Mouse (Mus musculus) CH12.LX (cell line): Measurements from ENCODE around the gene Slc25a23. TPM values are rescaled to one million over a fixed set of nuclear protein-coding genes. Genes with fewer than 3 reads are reported as not detected.

Experiments used
- DNase-seq: peaks from one replicate; pipeline ENCODE4 v3.0.0-alpha.2; 2013; ENCODE audit errors: extremely low read depth
- H3K27ac ChIP-seq: 2 replicates; pipeline ENCODE4 v1.5.1; 2012; ENCODE audit warnings: low read depth, mild to moderate bottlenecking, control low read depth, moderate library complexity; ENCODE audit not compliant: insufficient read depth
- H3K27me3 ChIP-seq: replicated peaks from 2 replicates; pipeline ENCODE3; 2012; ENCODE audit warnings: inconsistent platforms
- H3K36me3 ChIP-seq, 2 experiments: replicated peaks in 1 of 2; 2 replicates each; pipeline versions ENCODE3 to v1.6.1; 2012; ENCODE audit warnings: inconsistent platforms in 1 of 2, low read length in 1 of 2, mild to moderate bottlenecking in 1 of 2, mixed read lengths in 1 of 2, moderate library complexity in 1 of 2; ENCODE audit not compliant: control insufficient read depth in 1 of 2, insufficient read depth in 1 of 2
- H3K4me1 ChIP-seq, 2 experiments: 2 replicates each; pipeline ENCODE4 v1.6.1; 2012; ENCODE audit warnings: inconsistent platforms in 1 of 2, moderate library complexity in 1 of 2; ENCODE audit not compliant: insufficient read depth in 2 of 2, control insufficient read depth in 1 of 2
- H3K4me2 ChIP-seq: 2 replicates; pipeline ENCODE4 v1.6.1; 2012; ENCODE audit warnings: low read depth, mild to moderate bottlenecking, control low read depth; ENCODE audit not compliant: poor library complexity, insufficient read depth, severe bottlenecking
- H3K4me3 ChIP-seq, 3 experiments: fragments of 150-350 bp in 1 of 3; sonication (generic) in 1 of 3; replicated peaks in 1 of 3; 2 replicates each; pipeline versions ENCODE3 to v1.5.1; 2011 to 2012; ENCODE audit warnings: low read depth in 2 of 3, low read length in 2 of 3, mild to moderate bottlenecking in 2 of 3, moderate library complexity in 2 of 3, control low read depth in 1 of 3, improper control_type of control experiment in 1 of 3, inconsistent platforms in 1 of 3, mixed read lengths in 1 of 3; ENCODE audit not compliant: poor library complexity in 1 of 3
- H3K79me2 ChIP-seq: replicated peaks from 2 replicates; pipeline ENCODE4 v1.6.1; 2012; ENCODE audit warnings: mild to moderate bottlenecking, moderate library complexity; ENCODE audit not compliant: control insufficient read depth, poor library complexity, insufficient read depth, severe bottlenecking; ENCODE audit errors: extremely low read depth
- H3K9ac ChIP-seq: 2 replicates; pipeline ENCODE4 v1.6.1; 2012; ENCODE audit warnings: low read depth, mild to moderate bottlenecking, control low read depth, moderate library complexity; ENCODE audit not compliant: insufficient read depth
- H3K9me3 ChIP-seq: replicated peaks from 2 replicates; pipeline ENCODE3; 2012; ENCODE audit warnings: low read length, inconsistent platforms, mixed read lengths
- CHD1 ChIP-seq: IDR thresholded peaks from 2 replicates; pipeline ENCODE4 v1.6.1; 2012; ENCODE audit warnings: low read depth, low read length, improper control_type of control experiment, inconsistent platforms
- CHD2 ChIP-seq: IDR thresholded peaks from 2 replicates; pipeline ENCODE4 v1.6.1; 2011; ENCODE audit warnings: low read length, improper control_type of control experiment
- CTCF ChIP-seq, 2 experiments: IDR thresholded peaks in 1 of 2; conservative IDR thresholded peaks in 1 of 2; 2 replicates each; pipeline ENCODE4 v1.5.1; 2011 to 2012; ENCODE audit warnings: low read depth in 2 of 2, low read length in 2 of 2, improper control_type of control experiment in 1 of 2, inconsistent platforms in 1 of 2, mild to moderate bottlenecking in 1 of 2, moderate library complexity in 1 of 2
- E2F4 ChIP-seq: IDR thresholded peaks from 2 replicates; pipeline ENCODE4 v1.6.1; 2011; ENCODE audit warnings: low read depth, low read length, improper control_type of control experiment; ENCODE audit not compliant: insufficient replicate concordance
- ELF1 ChIP-seq: IDR thresholded peaks from 2 replicates; pipeline ENCODE4 v1.6.1; 2014; ENCODE audit warnings: low read depth, mild to moderate bottlenecking, inconsistent platforms, low read length, improper control_type of control experiment
- ETS1 ChIP-seq: conservative IDR thresholded peaks from 2 replicates; pipeline ENCODE4 v1.6.1; 2012; ENCODE audit warnings: low read depth, mild to moderate bottlenecking, inconsistent platforms, low read length, improper control_type of control experiment, moderate library complexity
- GABPA ChIP-seq: IDR thresholded peaks from 2 replicates; pipeline ENCODE4 v1.6.1; 2012; ENCODE audit warnings: low read depth, low read length, improper control_type of control experiment, inconsistent platforms; ENCODE audit not compliant: insufficient replicate concordance
- HCFC1 ChIP-seq: IDR thresholded peaks from 2 replicates; pipeline ENCODE4 v1.6.1; 2012; ENCODE audit warnings: low read depth, mild to moderate bottlenecking, inconsistent platforms, low read length, improper control_type of control experiment
- IRF4 ChIP-seq: IDR thresholded peaks from 2 replicates; pipeline ENCODE4 v1.6.1; 2014; ENCODE audit warnings: low read depth, mild to moderate bottlenecking, inconsistent platforms, low read length, improper control_type of control experiment
- JUND ChIP-seq: conservative IDR thresholded peaks from 2 replicates; pipeline ENCODE4 v1.6.1; 2011; ENCODE audit warnings: low read depth, low read length, improper control_type of control experiment
- KAT2A ChIP-seq: IDR thresholded peaks from 2 replicates; pipeline ENCODE4 v1.6.1; 2012; ENCODE audit warnings: low read length, improper control_type of control experiment, inconsistent platforms; ENCODE audit not compliant: insufficient replicate concordance
- MAFK ChIP-seq: IDR thresholded peaks from 2 replicates; pipeline ENCODE4 v1.6.1; 2011; ENCODE audit warnings: low read length, improper control_type of control experiment; ENCODE audit not compliant: insufficient replicate concordance
- MAZ ChIP-seq: IDR thresholded peaks from 2 replicates; pipeline ENCODE4 v1.6.1; 2012; ENCODE audit warnings: low read depth, mild to moderate bottlenecking, inconsistent platforms, low read length, improper control_type of control experiment, moderate library complexity
- MEF2A ChIP-seq: IDR thresholded peaks from 2 replicates; pipeline ENCODE4 v1.6.1; 2014; ENCODE audit warnings: low read depth, mild to moderate bottlenecking, inconsistent platforms, low read length, improper control_type of control experiment, borderline replicate concordance
- NRF1 ChIP-seq: IDR thresholded peaks from 2 replicates; pipeline ENCODE4 v1.6.1; 2014; ENCODE audit warnings: low read depth, mild to moderate bottlenecking, inconsistent platforms, low read length, improper control_type of control experiment, moderate library complexity
- POLR2A ChIP-seq: IDR thresholded peaks from 2 replicates; pipeline ENCODE4 v1.6.1; 2011; ENCODE audit warnings: low read depth, mild to moderate bottlenecking, improper control_type of control experiment, low read length
- POLR2AphosphoS2 ChIP-seq: IDR thresholded peaks from 2 replicates; pipeline ENCODE4 v1.6.1; 2011; ENCODE audit warnings: low read depth, low read length, improper control_type of control experiment
- RAD21 ChIP-seq: IDR thresholded peaks from 2 replicates; pipeline ENCODE4 v1.6.1; 2011; ENCODE audit warnings: low read depth, mild to moderate bottlenecking, low read length, improper control_type of control experiment, moderate library complexity
- RCOR1 ChIP-seq: conservative IDR thresholded peaks from 2 replicates; pipeline ENCODE4 v1.6.1; 2012; ENCODE audit warnings: low read depth, mild to moderate bottlenecking, inconsistent platforms, low read length, improper control_type of control experiment
- SMC3 ChIP-seq: IDR thresholded peaks from 2 replicates; pipeline ENCODE4 v1.6.1; 2011; ENCODE audit warnings: low read depth, low read length, improper control_type of control experiment
- TBP ChIP-seq: conservative IDR thresholded peaks from 2 replicates; pipeline ENCODE4 v1.6.1; 2011; ENCODE audit warnings: low read depth, low read length, improper control_type of control experiment
- TCF12 ChIP-seq: IDR thresholded peaks from 2 replicates; pipeline ENCODE4 v1.6.1; 2014; ENCODE audit warnings: low read depth, mild to moderate bottlenecking, inconsistent platforms, low read length, improper control_type of control experiment
- UBTF ChIP-seq: IDR thresholded peaks from 2 replicates; pipeline ENCODE4 v1.6.1; 2012; ENCODE audit warnings: low read depth, mild to moderate bottlenecking, inconsistent platforms, low read length, improper control_type of control experiment, moderate library complexity
- USF1 ChIP-seq: IDR thresholded peaks from 2 replicates; pipeline ENCODE4 v1.6.1; 2014; ENCODE audit warnings: low read depth, mild to moderate bottlenecking, inconsistent platforms, low read length, improper control_type of control experiment
- USF2 ChIP-seq: conservative IDR thresholded peaks from 2 replicates; pipeline ENCODE4 v1.6.1; 2011; ENCODE audit warnings: low read depth, low read length, improper control_type of control experiment
- ZC3H11A ChIP-seq: IDR thresholded peaks from 2 replicates; pipeline ENCODE4 v1.6.1; 2012; ENCODE audit warnings: low read depth, mild to moderate bottlenecking, inconsistent platforms, low read length, improper control_type of control experiment
- ZMIZ1 ChIP-seq: IDR thresholded peaks from 2 replicates; pipeline ENCODE4 v1.6.1; 2012; ENCODE audit warnings: low read depth, mild to moderate bottlenecking, inconsistent platforms, low read length, improper control_type of control experiment
- dilution Hi-C: fragments of 300-500 bp; cut with MboI; formaldehyde crosslinking; loops from 2 replicates; pipeline ENCODE4 v1.14.3; 2020; ENCODE audit warnings: low sequenced_read_pairs; ENCODE audit not compliant: extremely low pct_unique_long_range_greater_than_20kb, extremely low pct_ligation_motif_present
- in situ Hi-C: fragments of 300-500 bp; cut with MboI; formaldehyde crosslinking; loops from 3 replicates; pipeline ENCODE4 v1.14.3; 2019; ENCODE audit warnings: low sequenced_read_pairs, low pct_ligation_motif_present, low pct_unique_long_range_greater_than_20kb, mixed read lengths
- polyA plus RNA-seq: library from polyadenylated mRNA; unstranded; fragments of >175 nt; gene quantifications from 2 replicates; pipeline ENCODE4 v1.2.1, GENCODE M21; 2012; ENCODE audit warnings: low read depth; ENCODE audit not compliant: insufficient read length
- total RNA-seq, 2 experiments: library from RNA; depleted of rRNA; stranded (reverse); fragments of 300-350 nt in 1 of 2; fragments of >200 nt in 1 of 2; gene quantifications; 2 replicates each; pipeline ENCODE4 v1.2.3; 2012 to 2014

Gene Slc25a23
- total and polyA plus RNA-seq, 3 experiments = 2.2 to 13.8 (median 6.9) TPM

GRCm38 (mm10) chr17:57108040-57108665 lies 48.5 kb upstream of the Slc25a23 start (continued):
- TF ChIP-seq RAD21 (no peak), GABPA (no peak), CTCF (conservative IDR thresholded peaks at IDR 0.05 in 1 of 2, IDR thresholded peaks at IDR 0.05 in 1 of 2; ENCODE audit: low read depth in 2 of 2, low read length in 2 of 2) (no peak; a peak in 1 of 4 replicates), IRF4 (0 out of 2 replicates have a peak, but pooled peaks have one; percentile 7), CHD2 (no peak; the same call in 1 of the 2 replicates), ETS1 (no peak), MAZ (0 out of 2 replicates have a peak, but pooled peaks have one; percentile 3), ZMIZ1 (peak; percentile 75; the same call in 1 of the 2 replicates), RCOR1 (no peak)

- H3K4me1 ChIP-seq = peaks cover 13 to 51% of the 10 kb centered on the region in 2 experiments
- TF ChIP-seq CHD1 (peak; percentile 7; the same call in 1 of the 2 replicates), POLR2A (peak; percentile 64; the same call in 1 of the 2 replicates), KAT2A (no peak)
These were observed 47.4 kb upstream of the Slc25a23 start for GRCm38 (mm10) chr17:57107064-57107463.

DNA sequence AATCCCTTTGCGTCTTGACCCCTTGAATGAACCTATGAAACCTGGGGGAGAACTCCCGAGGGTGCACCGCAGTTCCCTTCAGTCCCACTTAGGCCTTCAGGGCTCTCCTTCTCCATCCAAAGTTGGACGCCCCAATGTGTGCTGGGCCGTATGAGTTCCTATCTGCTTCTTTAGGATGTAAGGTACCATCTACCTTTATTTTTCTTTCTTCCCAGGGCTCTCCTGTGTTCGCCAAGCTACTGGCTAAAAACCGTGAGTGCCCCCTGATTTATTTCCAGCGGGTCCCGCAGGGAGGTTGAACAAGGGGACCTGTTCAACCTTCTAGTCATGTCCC lies 46.3 kb upstream of the Slc25a23 start:
- H3K79me2 ChIP-seq = peaks cover 40% of the 10 kb centered on the region
- peaks cover 12 to 50% of the 10 kb centered on the region in 2 experiments for H3K4me1 ChIP-seq
- H3K27ac ChIP-seq = peak overlapping the region; percentile 94
- peaks cover 28 to 37% of the 10 kb centered on the region in 2 experiments for H3K36me3 ChIP-seq
- DNase-seq = no peak
- dilution Hi-C loops = no loop called here
- H3K9me3 ChIP-seq = no peaks in the 10 kb centered on the region
- peak overlapping the region; percentile 99 for H3K9ac ChIP-seq
- no peak overlapping the region for H3K4me2 ChIP-seq
- peak overlapping the region; percentile 61 to 89 (median 83) for H3K4me3 ChIP-seq
- in situ Hi-C loops = no loop called here
- no peaks in the 10 kb centered on the region for H3K27me3 ChIP-seq
- no peak for TF ChIP-seq MAZ
- no peak for TF ChIP-seq MAFK
- no peak; the same call in 1 of the 2 replicates for TF ChIP-seq CHD1
- 0 out of 2 replicates have a peak, but pooled peaks have one; percentile 15 for TF ChIP-seq TBP
- TF ChIP-seq KAT2A = no peak
- TF ChIP-seq UBTF = 0 out of 2 replicates have a peak, but pooled peaks have one; percentile 3
- peak; percentile 10; the same call in 1 of the 2 replicates for TF ChIP-seq ZMIZ1
- no peak for TF ChIP-seq NRF1
- TF ChIP-seq ETS1 = 0 out of 2 replicates have a peak, but pooled peaks have one; percentile 5
- TF ChIP-seq SMC3 = no peak
- 0 out of 2 replicates have a peak, but pooled peaks have one; percentile 19 for TF ChIP-seq POLR2AphosphoS2
- TF ChIP-seq ZC3H11A = no peak
- TF ChIP-seq USF2 = no peak
- peak; percentile 3; the same call in 1 of the 2 replicates for TF ChIP-seq POLR2A
- no peak for TF ChIP-seq HCFC1
- TF ChIP-seq RAD21 = no peak
- no peak for TF ChIP-seq USF1
- no peak for TF ChIP-seq MEF2A
- no peak for TF ChIP-seq E2F4
- TF ChIP-seq TCF12 = peak; percentile 52; the same call in 1 of the 2 replicates
- no peak for TF ChIP-seq JUND
- TF ChIP-seq ELF1 = no peak
- no peak for TF ChIP-seq GABPA

More at GRCm38 (mm10) chr17:57107064-57107463, 47.4 kb upstream of the Slc25a23 start:
- peak overlapping the region; percentile 61 to 89 (median 83) for H3K4me3 ChIP-seq
- DNase-seq = no peak
- H3K27ac ChIP-seq = peak overlapping the region; percentile 94
- peaks cover 22 to 28% of the 10 kb centered on the region in 2 experiments for H3K36me3 ChIP-seq
- no peaks in the 10 kb centered on the region for H3K27me3 ChIP-seq
- H3K79me2 ChIP-seq = peaks cover 40% of the 10 kb centered on the region
- H3K9me3 ChIP-seq = no peaks in the 10 kb centered on the region
- dilution Hi-C loops = no loop called here
- in situ Hi-C loops = no loop called here
- peak overlapping the region; percentile 99 for H3K9ac ChIP-seq
- H3K4me2 ChIP-seq = peak overlapping the region; percentile 19; the same call in 1 of the 2 replicates
